Mouse (Mus musculus) embryonic fibroblast, embryonic 13.5 days (primary cell): ENCODE results near the gene Aven.

Experiments
- CTCF ChIP-seq: IDR thresholded peaks from 2 replicates; pipeline ENCODE4 v1.5.1; 2011; ENCODE audit warnings: mild to moderate bottlenecking, control low read depth, low read length, moderate library complexity, borderline replicate concordance; ENCODE audit not compliant: insufficient read depth
- POLR2A ChIP-seq: IDR thresholded peaks from 2 replicates; pipeline ENCODE4 v1.6.1; 2011; ENCODE audit warnings: low read depth, mild to moderate bottlenecking, control low read depth, low read length, moderate library complexity

DNA sequence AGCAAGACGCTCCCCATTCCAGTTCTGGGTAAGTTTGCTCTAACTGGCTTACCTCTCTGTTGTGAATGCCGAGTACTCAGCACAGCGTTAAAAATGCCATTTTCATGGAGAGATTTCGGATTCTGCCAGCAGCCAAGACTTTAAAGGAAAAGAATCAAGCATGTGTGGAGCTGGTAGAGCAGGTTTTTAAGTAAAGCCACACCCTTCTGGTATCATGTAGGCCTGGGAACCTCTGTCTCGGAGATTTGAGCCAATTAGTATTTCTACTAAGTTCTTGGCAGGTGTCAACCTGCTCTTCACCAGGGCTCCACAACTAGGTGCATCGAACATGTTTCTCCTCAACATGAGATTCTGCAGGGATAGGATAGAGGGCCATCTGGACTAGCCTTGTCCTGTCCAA lies 16.2 kb upstream of the Aven start:
- no peak for TF ChIP-seq CTCF
- no peak for TF ChIP-seq POLR2A
